Comparison of ENCODE assay signal across 14 mouse cellular contexts in the genomic region with DNA sequence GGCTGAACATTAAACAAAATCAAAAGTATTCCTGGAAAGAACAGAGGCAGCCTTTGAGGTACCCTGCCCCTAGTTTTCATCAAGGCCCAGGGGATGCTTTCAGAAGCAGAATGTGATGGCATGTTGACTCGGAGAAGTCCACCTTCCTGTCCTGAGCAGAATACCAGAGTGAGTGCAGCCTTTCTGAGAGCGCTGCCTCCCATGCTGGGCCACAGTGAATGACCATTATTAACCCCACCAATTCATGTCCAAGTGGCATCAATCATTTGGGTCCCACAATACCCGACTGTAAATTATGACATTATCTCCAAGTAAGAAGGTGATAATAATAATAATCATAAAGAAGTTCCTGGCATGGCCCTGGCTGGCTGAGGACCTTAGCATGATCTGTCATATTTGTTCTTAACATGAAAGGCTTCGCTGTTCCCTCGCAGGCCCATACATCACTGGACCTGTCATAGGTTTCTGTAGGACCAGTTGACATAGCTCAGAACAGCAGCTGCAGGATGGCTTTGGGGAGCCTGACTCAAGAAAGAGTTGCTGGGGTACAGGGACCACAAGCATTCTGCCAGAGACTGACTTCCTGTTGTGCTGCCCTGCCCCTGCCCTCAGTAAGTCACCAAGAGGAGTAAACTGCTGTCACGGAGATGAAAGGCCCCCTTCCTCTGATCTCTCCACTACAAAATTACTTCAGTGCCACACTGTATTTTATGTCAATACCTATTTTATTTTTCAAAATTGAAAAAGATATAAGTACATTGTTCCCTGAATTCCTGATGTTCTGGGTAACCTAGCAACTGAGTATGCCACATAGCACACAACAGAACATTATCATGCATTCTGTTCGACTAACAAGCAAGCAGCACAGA.
DNase-seq lines count a peak whose midpoint lies in the region; ATAC-seq and TF ChIP-seq lines count a peak whose summit lies in the region.
"Had no signal": no experiment of that assay in that cellular context is flagged by ENCODE, and none has a peak within 500 bp of the region (broad histone marks: within the 10 kb centered on the region; RNA-seq: fewer than 3 reads in every experiment).

No protein-coding gene starts in this region.

- WGBS in limb, embryonic 11.5 days = 54% methylated on average over 7 of the region's 7 CpGs
- 51% methylated on average over 7 of the region's 7 CpGs for WGBS in limb, embryonic 10.5 days
- WGBS in forebrain, postnatal 0 days = 58% methylated on average over 7 of the region's 7 CpGs
- 49% methylated on average over 7 of the region's 7 CpGs for WGBS in midbrain, embryonic 15.5 days

- DNase-seq in limb, embryonic 11.5 days (ENCODE audit: low spot score) = no peak
- no peak for DNase-seq in limb, embryonic 10.5 days (ENCODE audit: low spot score)
- no peak for DNase-seq in forebrain, postnatal 0 days
- DNase-seq in spleen, postnatal 4 days (ENCODE audit: low spot score in 2 of 2) = no peak
- no peak for DNase-seq in heart, adult 11 months
- no peak for DNase-seq in cerebellum, postnatal 36 days
- DNase-seq in cerebellum, postnatal 14 days = no peak
- DNase-seq: gastrocnemius, adult 2 months; heart, postnatal 14 days; kidney, postnatal 36 days had no signal

- H3K4me1 ChIP-seq in limb, embryonic 11.5 days (ENCODE audit: control insufficient read depth, insufficient read depth, low read length) = no peaks in the 10 kb centered on the region
- H3K4me1 ChIP-seq in limb, embryonic 10.5 days = peaks cover 10% of the 10 kb centered on the region
- H3K4me1 ChIP-seq in forebrain, postnatal 0 days (ENCODE audit: insufficient read depth) = no peaks in the 10 kb centered on the region
- H3K4me1 ChIP-seq in midbrain, embryonic 15.5 days = peaks cover 19% of the 10 kb centered on the region
- H3K4me1 ChIP-seq: embryonic facial prominence, embryonic 12.5 days had no signal

- H3K27ac ChIP-seq in limb, embryonic 11.5 days (replicated peaks; ENCODE audit: low read depth, low read length) = no peak overlapping the region
- H3K27ac ChIP-seq in limb, embryonic 10.5 days = no peak overlapping the region
- no peak overlapping the region for H3K27ac ChIP-seq in forebrain, postnatal 0 days (ENCODE audit: low read depth, low read length)
- H3K27ac ChIP-seq in midbrain, embryonic 15.5 days = peak overlapping the region; percentile 59
- H3K27ac ChIP-seq: embryonic facial prominence, embryonic 12.5 days; gastrocnemius, adult 2 months; macrophage had no signal

- no peaks in the 10 kb centered on the region for H3K9me3 ChIP-seq in limb, embryonic 11.5 days (ENCODE audit: control insufficient read depth, low read length)
- H3K9me3 ChIP-seq in limb, embryonic 10.5 days (replicated peaks) = no peaks in the 10 kb centered on the region
- H3K9me3 ChIP-seq in forebrain, postnatal 0 days (ENCODE audit: low read length) = no peaks in the 10 kb centered on the region
- H3K9me3 ChIP-seq in midbrain, embryonic 15.5 days = no peaks in the 10 kb centered on the region
- H3K9me3 ChIP-seq: embryonic facial prominence, embryonic 12.5 days had no signal

- peak; percentile 47; the same call in 1 of the 2 replicates for ATAC-seq in limb, embryonic 11.5 days (ENCODE audit: insufficient number of reproducible peaks, low FRiP score, low TSS enrichment, low read depth)
- ATAC-seq in forebrain, postnatal 0 days = peak; percentile 88
- ATAC-seq in midbrain, embryonic 15.5 days (replicated peaks) = peak; percentile 87
- ATAC-seq: CD4-positive, CD25-positive, alpha-beta regulatory T cell, adult 4 months had no signal

- H3K36me3 ChIP-seq in limb, embryonic 11.5 days (ENCODE audit: control insufficient read depth, insufficient read depth, low read length) = no peaks in the 10 kb centered on the region
- H3K36me3 ChIP-seq in limb, embryonic 10.5 days = no peaks in the 10 kb centered on the region
- H3K36me3 ChIP-seq in forebrain, postnatal 0 days (ENCODE audit: insufficient read depth) = no peaks in the 10 kb centered on the region
- no peaks in the 10 kb centered on the region for H3K36me3 ChIP-seq in midbrain, embryonic 15.5 days (replicated peaks)
- H3K36me3 ChIP-seq: embryonic facial prominence, embryonic 12.5 days had no signal

- H3K4me3 ChIP-seq in limb, embryonic 11.5 days (ENCODE audit: low read depth, low read length) = no peak overlapping the region
- no peak overlapping the region for H3K4me3 ChIP-seq in limb, embryonic 10.5 days
- H3K4me3 ChIP-seq in forebrain, postnatal 0 days (ENCODE audit: low read depth, low read length) = no peak overlapping the region
- no peak overlapping the region for H3K4me3 ChIP-seq in midbrain, embryonic 15.5 days
- H3K4me3 ChIP-seq: embryonic facial prominence, embryonic 12.5 days; gastrocnemius, adult 2 months had no signal

- H3K4me2 ChIP-seq in limb, embryonic 11.5 days (ENCODE audit: low read depth, severe bottlenecking) = no peak overlapping the region
- H3K4me2 ChIP-seq in forebrain, postnatal 0 days (ENCODE audit: low read depth) = no peak overlapping the region
- no peak overlapping the region for H3K4me2 ChIP-seq in midbrain, embryonic 15.5 days
- H3K4me2 ChIP-seq: embryonic facial prominence, embryonic 12.5 days had no signal

- no peaks in the 10 kb centered on the region for H3K27me3 ChIP-seq in limb, embryonic 11.5 days (ENCODE audit: control insufficient read depth, insufficient read depth, low read length)
- H3K27me3 ChIP-seq in limb, embryonic 10.5 days (ENCODE audit: low read depth, poor library complexity, severe bottlenecking) = no peaks in the 10 kb centered on the region
- H3K27me3 ChIP-seq in forebrain, postnatal 0 days (ENCODE audit: insufficient read depth, low read length) = no peaks in the 10 kb centered on the region
- H3K27me3 ChIP-seq in midbrain, embryonic 15.5 days (replicated peaks) = no peaks in the 10 kb centered on the region
- H3K27me3 ChIP-seq: embryonic facial prominence, embryonic 12.5 days had no signal

- H3K9ac ChIP-seq in limb, embryonic 11.5 days (ENCODE audit: low read length) = no peak overlapping the region
- no peak overlapping the region for H3K9ac ChIP-seq in forebrain, postnatal 0 days
- no peak overlapping the region for H3K9ac ChIP-seq in midbrain, embryonic 15.5 days
- H3K9ac ChIP-seq: embryonic facial prominence, embryonic 12.5 days had no signal

- no peak for TF ChIP-seq CTCF in forebrain, postnatal 0 days (IDR thresholded peaks at IDR 0.05; ENCODE audit: low read depth)
